Mouse (Mus musculus) stomach, embryonic 16.5 days (tissue): ENCODE results near the gene Fam213b. TPM values are rescaled to one million over a fixed set of nuclear protein-coding genes. Genes with fewer than 3 reads are reported as not detected.

Experiments
- ATAC-seq: fragments of 200-750 bp; cut with Nextera tagmentation; 2 replicates; pipeline ENCODE4 v1.8.0; 2017; ENCODE audit warnings: moderate number of reproducible peaks, moderate TSS enrichment; ENCODE audit not compliant: insufficient read depth, low FRiP score
- H3K27ac ChIP-seq: fragments of 300-500 bp; sonication (generic); 2 replicates; pipeline ENCODE4 v1.5.1; 2014; ENCODE audit warnings: low read length
- H3K27me3 ChIP-seq: fragments of 300-500 bp; sonication (generic); 2 replicates; pipeline ENCODE4 v1.6.1; 2014; ENCODE audit warnings: low read length, control low read depth, mixed read lengths; ENCODE audit not compliant: control insufficient read depth, insufficient read depth
- H3K36me3 ChIP-seq: fragments of 300-500 bp; sonication (generic); 2 replicates; pipeline ENCODE4 v1.6.1; 2014; ENCODE audit warnings: low read length; ENCODE audit not compliant: control insufficient read depth, insufficient read depth
- H3K4me1 ChIP-seq: fragments of 300-500 bp; sonication (generic); 2 replicates; pipeline ENCODE4 v1.6.1; 2014; ENCODE audit warnings: low read length, control low read depth, mixed read lengths; ENCODE audit not compliant: control insufficient read depth, insufficient read depth
- H3K4me2 ChIP-seq: fragments of 300-500 bp; sonication (generic); 2 replicates; pipeline ENCODE4 v1.6.1; 2014; ENCODE audit warnings: low read depth, low read length, mixed read lengths
- H3K4me3 ChIP-seq: fragments of 300-500 bp; sonication (generic); replicated peaks from 2 replicates; pipeline ENCODE4 v1.5.1; 2014; ENCODE audit warnings: mild to moderate bottlenecking, low read length
- H3K9ac ChIP-seq: fragments of 300-500 bp; sonication (generic); 2 replicates; pipeline ENCODE4 v1.6.1; 2014; ENCODE audit warnings: low read length
- H3K9me3 ChIP-seq: fragments of 300-500 bp; sonication (generic); replicated peaks from 2 replicates; pipeline ENCODE4 v1.6.1; 2016; ENCODE audit warnings: low read length, control low read depth; ENCODE audit not compliant: control insufficient read depth
- WGBS: fragments of 180-500 bp; shearing (Covaris S2); extraction: QIAGEN DNeasy Blood & Tissue Kit; methylation state at CpG from one replicate; pipeline ENCODE4 v1.1.7; 2014; 5-methylcytosine and 5-hydroxymethylcytosine counted together
- polyA plus RNA-seq: library from polyadenylated mRNA; unstranded; fragments of >200 nt; fragmentation: Nextera tagmentation; extraction: Ambion mirVana; gene quantifications from 2 replicates; pipeline ENCODE4 v1.2.1, GENCODE M21; 2015

Fam213b gene
- polyA plus RNA-seq, 1 experiment from 2014 or later: 34.1 TPM

DNA sequence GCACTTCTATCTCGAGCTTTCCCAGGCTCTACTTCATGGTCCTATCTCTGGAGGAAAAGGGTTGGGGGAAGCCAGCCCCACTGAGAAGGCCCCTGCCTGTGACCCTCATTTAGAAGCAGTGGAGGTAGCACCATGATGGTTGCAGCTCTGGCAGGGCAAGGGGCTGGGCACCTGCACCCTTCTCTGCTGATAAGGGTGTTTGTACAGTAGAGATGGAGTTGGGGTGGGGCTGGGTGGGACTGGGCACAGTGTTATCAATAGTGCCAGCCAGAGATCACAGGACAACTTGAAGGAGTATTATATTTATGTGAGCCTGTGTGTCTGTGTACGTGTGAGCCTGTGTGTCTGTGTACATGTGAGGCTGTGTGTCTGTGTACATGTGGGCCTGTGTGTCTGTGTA lies 12.7 kb upstream of the Fam213b start:
- H3K4me1 ChIP-seq: peaks cover 18% of the 10 kb centered on the region
- H3K27ac ChIP-seq: peak overlapping the region; percentile 74
- H3K36me3 ChIP-seq: no peaks in the 10 kb centered on the region
- H3K27me3 ChIP-seq: no peaks in the 10 kb centered on the region
- H3K4me3 ChIP-seq: no peak overlapping the region
- peak overlapping the region; percentile 21; the same call in 1 of the 2 replicates for H3K4me2 ChIP-seq
- WGBS: 43% methylated on average over 2 of the region's 2 CpGs
- H3K9me3 ChIP-seq: no peaks in the 10 kb centered on the region
- peak; percentile 67; the same call in 1 of the 2 replicates for ATAC-seq
- H3K9ac ChIP-seq: 0 out of 2 replicates have a peak overlapping the region, but pooled peaks have one; percentile 54

DNA sequence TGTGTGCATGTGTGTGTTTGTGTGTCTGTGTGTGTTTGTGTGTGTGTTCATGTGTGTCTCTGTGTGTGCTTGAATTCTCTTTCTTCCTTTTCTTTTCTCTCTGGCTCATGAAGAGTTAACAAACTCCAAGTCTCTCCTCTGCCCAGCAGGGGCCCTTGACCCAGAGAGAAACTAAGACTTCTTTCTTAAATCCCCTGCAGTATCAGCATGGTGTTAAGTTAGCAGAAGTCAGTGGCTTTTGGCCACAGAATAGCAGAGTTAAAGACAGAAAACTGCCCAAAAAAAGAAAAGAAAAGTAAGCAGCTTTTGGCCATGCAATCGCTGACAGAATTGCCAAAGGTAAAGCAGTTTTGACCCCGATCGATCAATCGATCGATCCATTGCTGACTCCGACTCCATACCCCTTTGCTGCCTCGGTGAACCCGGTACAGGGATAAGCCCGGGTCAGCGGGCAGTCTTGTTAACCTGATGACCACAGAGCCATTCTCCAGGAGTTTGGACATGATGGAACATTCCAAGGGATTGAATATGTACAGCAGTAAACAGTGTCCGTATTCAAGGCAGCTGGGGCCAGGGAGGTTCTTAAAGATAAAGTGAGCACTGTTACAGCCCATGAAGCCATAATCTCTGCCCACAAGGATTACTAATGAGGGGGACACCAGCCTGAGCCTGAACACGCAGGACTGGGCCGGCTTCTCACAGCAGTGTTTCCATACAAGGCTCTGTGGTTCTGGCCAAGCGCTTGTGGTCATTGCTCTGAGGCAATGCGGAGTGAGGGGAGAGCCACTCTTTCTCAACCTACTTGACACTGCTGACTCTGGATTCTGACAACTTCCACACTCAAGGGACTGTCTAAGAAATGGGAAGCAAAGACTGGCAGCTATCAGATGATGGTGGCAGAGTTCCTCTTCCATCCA lies 11.9 kb upstream of the Fam213b start:
- Histone ChIP-seq H3K4me3 (no peak overlapping the region; the same call in 1 of the 2 replicates), H3K4me2 (peak overlapping the region; percentile 22; the same call in 1 of the 2 replicates), H3K27me3 (no peaks in the 10 kb centered on the region), H3K27ac (peak overlapping the region; percentile 74), H3K36me3 (no peaks in the 10 kb centered on the region), H3K9me3 (no peaks in the 10 kb centered on the region), H3K9ac (peak overlapping the region; percentile 54), H3K4me1 (peaks cover 18% of the 10 kb centered on the region)
- peak; percentile 51; the same call in 1 of the 2 replicates for ATAC-seq
- 28% methylated on average over 15 of the region's 15 CpGs for WGBS

DNA sequence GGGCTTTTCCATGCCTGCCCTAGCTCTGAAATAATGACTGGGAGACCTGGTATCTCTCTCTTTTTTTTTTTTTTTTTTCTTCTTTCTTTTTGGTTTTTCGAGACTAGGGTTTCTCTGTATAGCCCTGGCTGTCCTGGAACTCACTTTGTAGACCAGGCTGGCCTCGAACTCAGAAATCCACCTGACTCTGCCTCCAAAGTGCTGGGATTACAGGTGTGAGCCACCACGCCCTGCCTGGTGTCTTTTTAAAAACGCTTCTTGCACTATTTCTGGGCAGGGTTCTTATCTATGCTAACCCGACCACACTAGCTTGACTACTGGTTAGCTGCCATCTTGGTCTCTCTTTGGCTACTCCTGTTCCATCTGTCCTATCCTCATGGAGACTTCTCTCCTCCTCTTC lies 9.6 kb upstream of the Fam213b start:
- H3K9me3 ChIP-seq: no peaks in the 10 kb centered on the region
- no peak for ATAC-seq
- H3K4me2 ChIP-seq: no peak overlapping the region
- H3K27me3 ChIP-seq: no peaks in the 10 kb centered on the region
- WGBS: 83% methylated on average over 5 of the region's 5 CpGs
- H3K27ac ChIP-seq: no peak overlapping the region
- H3K36me3 ChIP-seq: no peaks in the 10 kb centered on the region
- H3K9ac ChIP-seq: no peak overlapping the region
- peaks cover 24% of the 10 kb centered on the region for H3K4me1 ChIP-seq
- no peak overlapping the region for H3K4me3 ChIP-seq

DNA sequence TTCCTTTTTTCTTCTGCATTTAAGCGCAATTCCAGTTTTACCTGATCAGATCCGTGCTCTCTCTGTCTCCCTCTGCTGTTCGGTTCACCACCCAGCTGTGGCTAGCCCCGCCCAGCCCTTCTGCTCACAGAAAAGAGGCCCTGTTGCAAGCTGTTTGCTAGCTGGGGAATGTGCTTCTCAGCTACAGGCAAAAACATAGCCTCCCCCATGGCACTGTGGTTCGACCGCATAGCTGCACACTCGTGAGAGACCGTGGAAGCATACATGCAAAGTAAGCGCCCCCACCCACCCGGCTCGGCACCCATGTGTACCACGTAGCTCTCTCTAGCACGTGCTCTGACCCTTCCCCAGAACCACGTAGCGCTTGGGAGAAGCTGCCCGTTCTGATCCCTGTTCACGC lies 8.9 kb upstream of the Fam213b start:
- Histone ChIP-seq H3K4me1 (peaks cover 24% of the 10 kb centered on the region), H3K4me3 (no peak overlapping the region), H3K27ac (no peak overlapping the region), H3K9me3 (no peaks in the 10 kb centered on the region), H3K27me3 (no peaks in the 10 kb centered on the region), H3K36me3 (no peaks in the 10 kb centered on the region), H3K4me2 (peak overlapping the region; percentile 36), H3K9ac (peak overlapping the region; percentile 68)
- 30% methylated on average over 17 of the region's 17 CpGs for WGBS
- peak; percentile 67 for ATAC-seq

DNA sequence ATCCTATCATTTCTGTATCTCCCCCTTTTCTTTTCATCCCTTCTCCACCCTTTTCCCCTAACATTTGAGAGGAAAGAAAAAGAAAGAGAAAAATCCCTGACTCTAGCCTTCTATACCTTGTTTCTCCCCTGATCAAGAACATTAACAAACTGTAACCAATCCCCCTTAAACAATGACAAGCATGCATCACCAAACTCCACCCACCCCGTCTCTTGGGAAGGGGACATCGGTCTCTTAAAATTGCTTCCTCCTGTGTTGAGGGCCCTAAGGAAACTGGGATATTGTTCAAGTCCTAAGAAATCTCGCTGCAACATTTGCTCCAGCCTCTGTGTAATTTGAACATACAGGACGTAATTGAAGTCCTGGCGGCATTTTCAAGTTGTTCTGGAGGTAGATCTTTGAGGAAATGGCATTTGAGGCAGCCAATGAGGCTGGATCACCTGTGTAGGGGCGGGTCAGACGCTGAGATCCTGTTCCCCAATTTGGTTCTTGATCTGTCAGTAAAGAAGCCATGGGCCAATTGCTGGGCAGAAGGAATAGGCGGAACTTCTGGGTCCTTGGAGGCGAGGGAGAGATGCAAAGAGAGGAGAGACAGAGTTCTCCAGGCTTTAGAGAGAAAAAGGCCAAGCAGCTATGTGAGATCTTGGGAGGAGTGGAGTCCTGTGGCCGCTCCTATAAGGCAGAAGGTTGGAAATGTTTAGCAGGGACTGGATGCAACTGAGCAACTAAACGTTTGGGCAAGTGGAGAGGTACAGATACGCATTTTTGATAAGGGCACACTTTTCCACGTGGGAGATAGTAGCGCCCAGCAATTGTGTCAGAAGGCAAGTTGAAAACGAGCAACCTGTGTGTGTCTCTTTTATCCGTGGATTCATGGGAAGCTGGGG lies 5.5 kb upstream of the Fam213b start:
- no peak overlapping the region for H3K27ac ChIP-seq
- H3K4me1 ChIP-seq: peaks cover 10% of the 10 kb centered on the region; the same call in 1 of the 2 replicates
- WGBS: 1% methylated on average over 16 of the region's 16 CpGs
- peak overlapping the region; percentile 88 for H3K4me2 ChIP-seq
- H3K4me3 ChIP-seq: peak overlapping the region; percentile 57
- peak; percentile 95 for ATAC-seq
- peak overlapping the region; percentile 73 for H3K9ac ChIP-seq
- no peaks in the 10 kb centered on the region for H3K36me3 ChIP-seq
- H3K27me3 ChIP-seq: no peaks in the 10 kb centered on the region
- H3K9me3 ChIP-seq: no peaks in the 10 kb centered on the region

DNA sequence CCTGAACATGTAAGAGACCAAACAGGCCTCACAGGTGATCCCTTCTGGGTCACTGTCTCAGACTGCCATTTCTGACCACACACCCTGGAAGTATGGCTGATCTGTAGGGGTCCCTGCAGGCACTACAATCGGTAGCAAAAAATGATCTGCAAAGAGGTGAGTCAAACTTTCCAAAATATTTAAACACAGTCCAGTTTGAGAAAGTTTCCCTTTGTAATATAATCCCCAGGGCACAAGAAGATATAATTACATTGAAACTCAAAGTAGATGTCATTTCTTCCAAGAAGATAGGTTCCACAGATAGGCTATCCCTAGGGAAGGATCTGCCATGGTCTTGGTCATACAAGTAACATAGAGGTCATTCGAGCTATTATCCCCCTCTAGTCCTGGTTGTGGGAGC lies 3.4 kb upstream of the Fam213b start:
- 83% methylated on average over 2 of the region's 2 CpGs for WGBS
- no peaks in the 10 kb centered on the region for H3K9me3 ChIP-seq
- ATAC-seq: no peak

DNA sequence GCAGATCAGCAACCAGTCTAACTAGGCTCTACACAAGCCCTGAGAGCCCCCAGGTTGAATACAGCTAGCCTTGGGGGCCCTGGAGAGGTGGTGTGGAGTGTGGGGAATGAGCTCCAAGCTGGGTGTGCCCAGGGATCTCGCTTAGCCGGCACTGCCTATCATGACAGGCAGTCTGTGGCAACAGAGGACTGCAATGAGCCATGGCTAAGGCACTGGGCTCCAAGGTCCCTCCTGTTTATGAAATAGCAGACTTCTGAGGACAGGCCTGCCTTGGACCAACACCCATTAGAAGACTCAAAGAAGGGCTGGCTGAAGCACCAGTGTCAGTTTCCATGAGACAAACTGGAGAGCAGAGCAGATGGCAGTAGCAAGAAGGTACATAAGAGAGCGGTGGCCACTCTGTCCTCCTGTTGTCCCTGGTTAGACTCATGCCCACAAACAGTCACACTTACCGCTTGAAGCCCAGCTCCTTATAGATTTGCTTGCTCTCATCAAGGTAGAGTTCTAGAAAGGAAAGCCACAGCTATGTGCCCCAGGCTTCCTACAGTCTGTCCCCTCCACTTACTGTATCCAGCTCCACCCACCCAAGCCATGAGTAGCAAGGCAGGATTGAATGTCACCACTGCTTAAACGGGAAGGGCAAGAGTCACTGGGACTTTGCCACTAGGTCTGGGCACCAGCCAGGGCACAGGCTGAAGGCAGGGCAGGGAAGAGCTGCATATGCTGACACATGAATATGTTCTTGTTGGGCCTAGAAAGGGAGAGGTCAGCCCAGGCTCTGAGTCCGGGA lies 1.1 kb downstream of the Fam213b start:
- peaks cover 11% of the 10 kb centered on the region for H3K4me1 ChIP-seq
- peak overlapping the region; percentile 82 for H3K4me2 ChIP-seq
- no peaks in the 10 kb centered on the region for H3K9me3 ChIP-seq
- H3K9ac ChIP-seq: peak overlapping the region; percentile 77
- 61% methylated on average over 6 of the region's 6 CpGs for WGBS
- H3K36me3 ChIP-seq: no peaks in the 10 kb centered on the region
- H3K27me3 ChIP-seq: no peaks in the 10 kb centered on the region
- H3K27ac ChIP-seq: no peak overlapping the region
- no peak for ATAC-seq
- H3K4me3 ChIP-seq: peak overlapping the region; percentile 53

More for the DNA sequence above, 3.4 kb upstream of the Fam213b start:
- Histone ChIP-seq H3K9ac (no peak overlapping the region), H3K36me3 (no peaks in the 10 kb centered on the region), H3K4me2 (no peak overlapping the region), H3K4me3 (no peak overlapping the region), H3K27ac (no peak overlapping the region), H3K27me3 (no peaks in the 10 kb centered on the region), H3K4me1 (peaks cover 16% of the 10 kb centered on the region)

DNA sequence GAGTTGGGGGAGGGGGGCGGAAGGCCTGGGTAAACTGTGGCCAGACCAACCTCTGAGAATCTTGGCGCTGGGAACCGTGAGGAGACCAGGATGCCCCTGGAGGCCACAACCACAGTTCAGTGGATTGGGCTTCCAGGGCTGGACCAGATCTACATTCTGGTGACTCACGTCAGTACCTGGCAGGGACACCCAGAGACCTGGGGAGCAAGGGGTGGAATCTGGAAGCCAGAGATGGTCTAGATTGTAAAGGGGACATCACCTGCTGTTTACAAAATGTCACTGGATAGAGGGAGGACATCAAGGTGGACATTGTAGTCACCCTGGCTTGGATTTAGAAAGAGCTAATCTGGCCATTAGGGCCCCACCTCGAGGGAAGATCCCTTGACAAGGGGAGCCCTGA lies 3.4 kb downstream of the Fam213b start:
- no peak for ATAC-seq
- no peak overlapping the region for H3K4me3 ChIP-seq
- H3K9me3 ChIP-seq: no peaks in the 10 kb centered on the region
- 74% methylated on average over 5 of the region's 5 CpGs for WGBS
- no peaks in the 10 kb centered on the region for H3K36me3 ChIP-seq
- peaks cover 11% of the 10 kb centered on the region for H3K4me1 ChIP-seq
- H3K27ac ChIP-seq: no peak overlapping the region
- H3K9ac ChIP-seq: no peak overlapping the region
- H3K27me3 ChIP-seq: no peaks in the 10 kb centered on the region
- H3K4me2 ChIP-seq: no peak overlapping the region
